Mouse (Mus musculus) gastrocnemius, adult 2 months (tissue): ENCODE results near the gene Gli2. TPM values are rescaled to one million over a fixed set of nuclear protein-coding genes. Genes with fewer than 3 reads are reported as not detected.
A peak's percentile ranks its signal among the peaks of the same experiment; 100 is the strongest.

Experiments used
- DNase-seq: peaks from one replicate; pipeline ENCODE4 v3.0.0; 2022
- H3K27ac ChIP-seq: fragments of 200-600 bp; 2 replicates; pipeline ENCODE4 v1.8.1; 2022; ENCODE audit warnings: mild to moderate bottlenecking
- H3K4me3 ChIP-seq: fragments of 200-600 bp; 2 replicates; pipeline ENCODE4 v1.8.1; 2022; ENCODE audit warnings: mild to moderate bottlenecking, moderate library complexity
- CTCF ChIP-seq: fragments of 200-600 bp; IDR thresholded peaks from 2 replicates; pipeline ENCODE4 v1.8.1; 2022; ENCODE audit warnings: antibody characterized with exemption, mild to moderate bottlenecking, moderate library complexity
- intact Hi-C: fragments of 180-260 bp; cut with DNase I; formaldehyde crosslinking; loops from one replicate; pipeline ENCODE4 v1.15.1; 2025
- microRNA-seq: library from miRNA; unstranded; fragments of <30 nt; microRNA quantifications from one replicate; pipeline ENCODE4 v1.2.0, GENCODE M21; 2021
- total RNA-seq, 2 experiments: library from RNA; stranded (reverse); gene quantifications; 2 replicates each; pipeline ENCODE4 v1.2.3; 2021

Gli2 gene
- total RNA-seq, 2 experiments from 2014 or later: 0.94 to 1.4 TPM

- intact Hi-C loops: no loop called here
- Histone ChIP-seq H3K27ac (no peak overlapping the region), H3K4me3 (peak overlapping the region; percentile 58)
- peak; percentile 31 for DNase-seq
- no peak for TF ChIP-seq CTCF
These were observed 227.8 kb downstream of the Gli2 start for GRCm38 (mm10) chr1:118825467-118826219.

- intact Hi-C loops: no loop called here
- no peak for DNase-seq
- TF ChIP-seq CTCF: no peak
- peak overlapping the region; percentile 58 for H3K4me3 ChIP-seq
- H3K27ac ChIP-seq: no peak overlapping the region
These were observed 228.4 kb downstream of the Gli2 start for GRCm38 (mm10) chr1:118825035-118825434.

- DNase-seq: no peak
- H3K4me3 ChIP-seq: no peak overlapping the region
- no peak overlapping the region for H3K27ac ChIP-seq
- intact Hi-C loops: no loop called here
- peak; percentile 22; the same call in 1 of the 2 replicates for TF ChIP-seq CTCF
These were observed 231.2 kb downstream of the Gli2 start for GRCm38 (mm10) chr1:118822258-118822657.

GRCm38 (mm10) chr1:118815015-118815414 is 238.4 kb downstream of the Gli2 start:
- TF ChIP-seq CTCF: no peak
- no peak for DNase-seq
- Histone ChIP-seq H3K4me3 (no peak overlapping the region), H3K27ac (no peak overlapping the region)
- intact Hi-C loops: no loop called here

GRCm38 (mm10) chr1:118810336-118810735 is 243.1 kb downstream of the Gli2 start:
- TF ChIP-seq CTCF: no peak
- H3K4me3 ChIP-seq: no peak overlapping the region
- DNase-seq: no peak
- intact Hi-C loops: no loop called here
- no peak overlapping the region for H3K27ac ChIP-seq

GRCm38 (mm10) chr1:118806727-118807126 is 246.7 kb downstream of the Gli2 start:
- intact Hi-C loops: no loop called here
- no peak for DNase-seq
- Histone ChIP-seq H3K4me3 (no peak overlapping the region), H3K27ac (no peak overlapping the region)
- no peak for TF ChIP-seq CTCF

- intact Hi-C loops: no loop called here
- DNase-seq: no peak
- TF ChIP-seq CTCF: no peak
- Histone ChIP-seq H3K4me3 (no peak overlapping the region), H3K27ac (no peak overlapping the region)
These were observed 251.3 kb downstream of the Gli2 start for GRCm38 (mm10) chr1:118802166-118802565.

- no peak overlapping the region for H3K4me3 ChIP-seq
- intact Hi-C loops: no loop called here
- no peak overlapping the region for H3K27ac ChIP-seq
- no peak for TF ChIP-seq CTCF
- DNase-seq: no peak
These were observed 253.9 kb downstream of the Gli2 start for GRCm38 (mm10) chr1:118799322-118800116.

GRCm38 (mm10) chr1:118795415-118796167 is 257.8 kb downstream of the Gli2 start:
- Histone ChIP-seq H3K27ac (no peak overlapping the region), H3K4me3 (no peak overlapping the region)
- intact Hi-C loops: no loop called here
- DNase-seq: no peak
- TF ChIP-seq CTCF: no peak

GRCm38 (mm10) chr1:118789871-118790270 is 263.5 kb downstream of the Gli2 start:
- intact Hi-C loops: no loop called here
- no peak for TF ChIP-seq CTCF
- Histone ChIP-seq H3K4me3 (no peak overlapping the region), H3K27ac (no peak overlapping the region)
- no peak for DNase-seq

GRCm38 (mm10) chr1:118789468-118789867 is 264.0 kb downstream of the Gli2 start:
- Histone ChIP-seq H3K27ac (no peak overlapping the region), H3K4me3 (no peak overlapping the region)
- no peak for DNase-seq
- TF ChIP-seq CTCF: no peak
- intact Hi-C loops: no loop called here

GRCm38 (mm10) chr1:118788813-118789212 is 264.6 kb downstream of the Gli2 start:
- no peak for DNase-seq
- no peak for TF ChIP-seq CTCF
- Histone ChIP-seq H3K4me3 (no peak overlapping the region), H3K27ac (no peak overlapping the region)
- intact Hi-C loops: no loop called here

GRCm38 (mm10) chr1:118787486-118787885 is 265.9 kb downstream of the Gli2 start:
- Histone ChIP-seq H3K27ac (no peak overlapping the region), H3K4me3 (no peak overlapping the region)
- intact Hi-C loops: no loop called here
- no peak for TF ChIP-seq CTCF
- DNase-seq: no peak

Small RNA genes lying within 50 kb of the gene (microRNA-seq; reads per million reads assigned to microRNA genes)
- gene Mir6346: not detected
